Mouse (Mus musculus): Measurements from ENCODE around the gene Gal3st4.

DNA sequence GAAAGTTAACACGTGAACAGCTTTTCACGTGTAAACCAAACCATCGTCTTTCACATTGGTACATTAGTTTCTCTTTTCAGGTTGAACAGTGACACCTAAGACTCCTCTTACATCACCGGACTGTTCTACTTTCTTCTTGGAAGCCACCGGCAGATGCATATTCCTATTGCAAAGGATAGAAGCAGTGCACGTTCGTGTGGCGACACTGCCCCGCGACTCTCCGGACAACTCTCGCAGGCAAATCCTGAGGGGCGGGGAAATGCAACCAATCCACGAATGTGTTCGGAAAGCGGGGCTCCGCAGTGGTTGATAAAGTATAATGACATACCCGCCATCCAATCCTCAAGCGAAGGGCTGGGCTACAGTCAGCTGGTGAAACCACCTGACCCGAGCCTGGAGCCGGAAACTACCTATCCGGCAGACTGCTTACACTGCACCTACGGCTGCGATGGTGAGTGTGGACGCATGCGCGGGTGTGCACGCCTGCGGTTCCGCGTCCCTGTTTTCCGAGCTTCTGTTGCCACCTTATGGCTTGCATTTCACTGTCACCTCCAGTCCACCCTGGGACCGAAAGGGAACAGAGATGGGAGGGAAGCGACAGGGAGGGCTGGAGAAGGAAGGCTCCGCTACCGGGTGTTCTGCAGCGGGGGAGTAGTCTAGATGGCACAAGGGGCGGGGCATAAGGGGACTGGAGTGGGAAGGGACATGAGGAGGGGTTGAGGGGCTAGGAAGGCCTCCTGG lies 17.1 kb downstream of the Gal3st4 start, which contains the start of gene Lamtor4:
- peak; percentile 53 for TF ChIP-seq CTCF (IDR thresholded peaks at IDR 0.05; ENCODE audit: low read depth)
- peak; percentile 52; the same call in 1 of the 2 replicates for TF ChIP-seq EP300 (IDR thresholded peaks at IDR 0.05; ENCODE audit: low read depth)
